Mouse (Mus musculus) thymus, postnatal 36 days (tissue): ENCODE results near the gene Mitf.

Experiments
- DNase-seq, 2 experiments: peaks; one replicate each; pipeline ENCODE4 v3.0.0; 2022; ENCODE audit warnings: mixed read lengths in 2 of 2

The Mitf gene

GRCm38 (mm10) chr6:98061878-98062277 is 255.0 kb downstream of the Mitf start:
- no peak for DNase-seq

DNA sequence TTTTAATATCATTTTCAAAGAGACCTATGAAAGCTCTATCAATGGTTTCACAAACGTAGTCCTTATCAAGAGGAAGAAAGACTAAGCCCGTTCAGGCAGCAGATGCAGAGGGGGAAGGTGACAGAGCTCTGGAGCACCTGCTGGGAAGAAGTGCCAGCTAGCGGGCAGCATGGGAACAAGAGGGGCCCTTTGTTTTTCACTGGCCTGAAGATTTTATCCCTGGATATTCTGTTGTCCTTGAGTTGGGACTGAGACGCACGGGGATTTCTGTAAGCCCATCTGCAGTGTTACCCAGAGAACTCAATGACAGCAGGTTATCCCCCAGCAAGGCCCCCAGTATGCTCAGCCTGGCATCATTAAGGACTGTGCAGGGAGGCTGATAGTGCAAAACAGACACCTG is 258.1 kb downstream of the Mitf start:
- DNase-seq = no peak

- DNase-seq = no peak
These were observed 259.6 kb downstream of the Mitf start for GRCm38 (mm10) chr6:98066420-98066819.
